Mouse (Mus musculus): Measurements from ENCODE around the gene Rab3ip.
A peak's percentile ranks its signal among the peaks of the same experiment; 100 is the strongest.

Gene Rab3ip

DNA sequence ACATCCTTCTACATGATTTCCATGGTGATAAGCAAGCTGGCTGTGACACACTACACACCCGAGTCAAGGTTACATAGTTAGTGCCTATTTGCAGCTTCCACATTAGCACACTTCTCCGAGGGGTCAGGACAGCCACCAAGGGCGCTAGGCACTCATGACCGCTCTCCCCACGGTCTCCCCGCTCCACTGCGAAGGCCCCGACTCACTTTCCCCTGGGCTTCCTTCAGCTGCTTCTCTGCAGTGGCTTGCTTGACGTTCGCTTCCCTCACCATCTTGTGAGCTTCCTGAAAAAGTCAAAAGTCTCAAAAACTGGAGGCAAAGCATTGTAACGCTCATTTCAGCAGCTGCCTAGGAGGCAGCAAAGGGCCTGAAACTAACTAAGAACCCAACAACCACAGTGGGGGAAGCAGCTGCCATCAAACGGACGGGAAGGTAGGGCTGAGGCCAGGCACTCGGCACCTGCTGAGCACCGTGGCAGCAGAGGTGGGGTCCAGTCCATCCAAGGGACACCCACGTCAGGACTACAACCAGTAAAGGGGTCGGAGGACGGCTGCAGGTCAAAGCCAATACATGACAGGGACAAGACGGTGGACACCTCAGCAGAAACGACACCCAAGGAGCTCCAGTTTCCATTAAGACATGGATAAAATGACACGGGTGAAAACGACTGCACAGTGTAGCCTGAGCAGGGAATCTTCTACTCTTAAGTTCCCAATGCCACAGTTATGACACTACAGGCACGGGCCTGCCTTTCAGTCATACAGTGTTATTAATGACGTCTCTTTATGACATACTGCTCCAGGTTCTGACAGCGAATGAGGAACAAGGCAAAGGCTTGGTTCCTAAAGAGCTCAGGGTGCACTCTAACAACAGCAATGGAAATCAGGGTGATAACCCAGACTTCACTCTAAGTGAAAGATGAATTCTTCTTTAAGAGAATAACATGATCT lies 30.9 kb downstream of the Rab3ip start:
- DNase-seq = no peak

- DNase-seq = no peak
Measured at GRCm38 (mm10) chr10:116916581-116916980, 34.0 kb downstream of the Rab3ip start.

DNA sequence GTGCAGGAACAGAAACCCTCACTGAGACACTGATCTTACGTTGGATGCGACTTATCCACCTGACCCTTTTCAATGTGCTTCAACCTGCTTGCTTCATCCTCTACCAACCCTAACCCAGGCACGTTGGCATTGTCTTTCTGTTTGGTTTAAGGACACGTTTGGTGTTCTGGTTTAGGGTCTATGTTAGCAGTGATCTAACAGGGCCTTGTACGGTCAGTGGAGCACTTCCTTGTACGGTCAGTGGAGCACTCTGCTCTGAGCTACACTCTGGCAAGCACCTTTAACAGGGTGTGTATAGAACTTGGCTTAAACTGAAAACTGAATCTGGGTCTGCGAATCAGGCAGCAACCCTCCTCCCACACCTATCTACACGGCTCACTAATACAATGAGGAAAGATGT lies 35.3 kb downstream of the Rab3ip start:
- DNase-seq = no peak

- no peak for DNase-seq
Measured at GRCm38 (mm10) chr10:116914586-116914985, 36.0 kb downstream of the Rab3ip start.

- no peak for DNase-seq
Measured at GRCm38 (mm10) chr10:116913647-116914273, 36.8 kb downstream of the Rab3ip start.

- DNase-seq = no peak
Measured at GRCm38 (mm10) chr10:116912850-116913249, 37.7 kb downstream of the Rab3ip start.

- DNase-seq = no peak
Measured at GRCm38 (mm10) chr10:116908901-116909642, 41.5 kb downstream of the Rab3ip start.

- DNase-seq = no peak
Measured at GRCm38 (mm10) chr10:116906794-116907193, 43.8 kb downstream of the Rab3ip start.

GRCm38 (mm10) chr10:116904503-116904908 lies 46.1 kb downstream of the Rab3ip start:
- no peak for DNase-seq

- DNase-seq = no peak
Measured at GRCm38 (mm10) chr10:116896336-116897177, 54.0 kb downstream of the Rab3ip start, which contains the start of gene Myrfl. TSS of gene Myrfl (minus strand) at chr10:116896919.

GRCm38 (mm10) chr10:116895108-116895833 lies 55.3 kb downstream of the Rab3ip start:
- DNase-seq = no peak

- no peak for DNase-seq
Measured at GRCm38 (mm10) chr10:116894540-116894939, 56.0 kb downstream of the Rab3ip start.

DNA sequence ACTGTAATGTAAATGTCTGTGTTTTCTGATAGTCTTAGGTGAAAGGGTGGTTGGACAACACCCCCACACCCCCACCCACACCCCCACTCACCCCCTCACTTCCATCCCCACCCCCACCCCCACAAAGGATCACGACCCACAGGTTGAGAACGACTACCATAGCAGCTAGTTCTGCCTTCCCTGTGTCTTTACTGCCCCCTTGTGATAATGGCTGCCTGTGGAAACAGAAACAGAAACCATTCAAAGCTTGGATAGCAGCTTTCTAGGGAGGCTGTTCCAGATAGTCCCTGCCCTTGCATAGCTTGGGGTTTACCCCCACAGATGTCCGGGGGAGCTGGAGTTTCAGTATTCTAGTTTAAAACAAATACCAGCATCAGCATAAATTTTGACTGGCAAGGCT lies 56.8 kb downstream of the Rab3ip start:
- DNase-seq = peak; percentile 23

DNA sequence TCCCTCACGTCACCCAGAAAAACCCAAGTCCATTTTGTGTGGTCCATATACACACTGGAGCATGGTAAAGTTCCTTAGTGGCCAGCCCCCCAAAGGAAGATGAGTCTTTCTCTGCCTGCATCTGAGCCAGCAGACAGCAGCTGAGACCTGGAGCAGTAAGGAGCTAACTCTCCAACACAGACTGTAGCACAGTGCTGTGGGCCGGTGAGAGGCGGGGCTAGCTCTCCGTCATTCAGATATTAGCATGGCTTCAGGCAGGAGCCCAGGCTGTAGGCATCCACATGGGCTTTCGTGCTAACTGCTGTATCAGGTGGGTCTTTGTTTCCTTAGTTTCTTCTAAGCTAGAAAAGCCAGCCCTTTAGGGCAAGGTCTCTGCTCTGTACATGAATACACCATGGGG lies 60.0 kb downstream of the Rab3ip start:
- no peak for DNase-seq

DNA sequence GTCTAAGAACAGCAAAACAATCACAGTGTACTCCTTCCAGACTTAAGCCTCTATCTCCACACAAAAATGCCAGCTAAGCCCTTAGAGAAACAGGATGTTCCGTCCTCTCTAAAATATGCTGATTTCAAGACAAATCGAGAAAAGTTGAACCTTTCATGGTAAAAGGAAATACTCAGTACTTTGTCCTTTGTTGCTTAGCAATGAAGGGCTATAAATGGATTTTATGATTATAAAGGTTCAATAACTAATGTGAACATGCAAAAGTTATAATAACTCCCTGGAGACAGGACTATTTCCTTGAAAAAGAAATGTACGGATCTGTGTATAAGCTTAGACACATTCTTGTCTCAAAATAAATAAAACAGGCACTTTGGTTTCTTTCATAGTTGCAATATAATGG lies 66.0 kb downstream of the Rab3ip start:
- no peak for DNase-seq

DNA sequence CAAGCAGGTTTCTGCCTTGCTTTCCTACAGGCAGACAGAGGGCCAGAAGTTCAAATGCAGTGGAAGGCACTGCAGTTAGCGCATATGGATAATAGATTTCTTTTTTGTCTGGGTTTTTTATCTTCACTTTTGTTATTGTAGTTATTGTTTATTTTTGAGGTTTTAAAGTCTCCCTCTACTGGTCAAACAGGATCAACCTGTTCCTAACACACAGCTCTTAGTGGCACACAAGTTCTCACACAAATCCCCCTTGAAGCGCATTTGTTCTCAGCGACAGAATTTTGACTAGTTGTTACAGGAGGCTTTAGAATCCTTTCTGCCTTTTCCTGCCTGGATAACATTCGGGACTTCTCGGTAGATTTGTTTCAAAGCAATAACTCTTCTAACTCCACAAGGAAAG lies 67.0 kb downstream of the Rab3ip start:
- DNase-seq = no peak

GRCm38 (mm10) chr10:116877436-116877835 lies 73.1 kb downstream of the Rab3ip start:
- DNase-seq = no peak

DNA sequence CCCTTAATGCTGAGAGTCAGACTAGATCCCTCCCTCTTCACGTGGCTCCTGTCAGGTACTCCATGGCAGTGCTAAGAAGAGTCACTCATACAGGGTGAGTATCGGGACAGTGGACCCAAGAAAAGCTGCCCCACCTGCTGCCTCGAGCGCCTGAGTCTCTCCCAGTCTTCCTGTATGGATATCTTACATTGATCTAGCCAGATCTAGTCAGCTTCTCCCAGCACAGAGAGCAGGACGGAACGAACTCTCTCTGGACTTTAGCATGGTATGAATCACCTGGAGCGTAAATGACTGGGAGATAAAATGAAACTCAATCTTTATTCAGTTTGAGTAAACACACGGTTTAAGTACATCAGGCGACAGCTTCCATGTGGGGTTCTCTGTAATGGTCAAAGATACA lies 76.1 kb downstream of the Rab3ip start:
- no peak for DNase-seq

- DNase-seq = no peak
Measured at GRCm38 (mm10) chr10:116872016-116872410, 78.6 kb downstream of the Rab3ip start.

DNA sequence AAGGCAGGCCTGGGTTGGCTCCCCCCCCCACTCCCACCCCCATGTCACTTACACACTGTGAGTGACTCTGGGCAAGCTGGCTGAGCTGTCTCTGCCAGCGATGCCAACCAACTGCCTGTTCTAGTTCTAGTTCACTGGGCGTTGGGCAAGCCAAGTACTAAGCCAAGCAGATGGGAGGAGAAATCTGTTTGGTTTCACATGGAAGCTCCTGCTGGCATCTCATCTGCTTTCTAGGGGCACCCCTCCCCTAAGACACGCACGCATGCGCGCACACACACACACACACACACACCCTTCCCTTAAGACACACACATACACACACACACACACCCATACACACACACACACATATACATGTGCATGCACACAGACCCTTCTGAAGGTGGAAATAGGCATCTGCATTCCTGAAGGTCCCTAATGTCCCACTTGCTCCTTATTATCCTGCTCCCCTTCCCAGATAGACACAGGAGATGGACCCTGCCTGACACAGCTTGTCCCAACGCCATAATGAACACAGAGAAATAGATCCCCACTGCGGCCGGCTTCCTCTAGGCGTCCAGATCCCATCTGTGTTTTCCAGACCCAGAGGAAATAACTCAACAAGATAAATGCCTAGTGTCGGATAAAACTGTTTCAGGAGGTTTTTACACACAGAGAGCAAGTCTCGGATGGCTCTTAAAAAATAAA lies 79.1 kb downstream of the Rab3ip start:
- no peak for DNase-seq

- DNase-seq = no peak
Measured at GRCm38 (mm10) chr10:116870819-116871218, 79.8 kb downstream of the Rab3ip start.

Data from right cerebral cortex, postnatal 25 days (tissue).